Mouse (Mus musculus): ENCODE measurements around the gene Slc9b1. TPM values are rescaled to one million over a fixed set of nuclear protein-coding genes. Genes with fewer than 3 reads are reported as not detected.
A peak's percentile ranks its signal among the peaks of the same experiment; 100 is the strongest.

Gene Slc9b1
- 0.15 and 0.57 TPM in 2 replicates for polyA plus RNA-seq (2014; fragmentation: Nextera tagmentation; extraction: Ambion mirVana)

- H3K27me3 ChIP-seq (ENCODE audit: control insufficient read depth, insufficient read depth, low read length) = no peaks in the 10 kb centered on the region
- H3K4me1 ChIP-seq (ENCODE audit: control insufficient read depth, insufficient read depth, low read length) = no peaks in the 10 kb centered on the region
- no peak within 1 kb of the TSS for H3K9ac ChIP-seq (ENCODE audit: low read length)
- H3K4me2 ChIP-seq (ENCODE audit: low read depth, severe bottlenecking) = no peak within 1 kb of the TSS
- no peak within 1 kb of the TSS for H3K27ac ChIP-seq (replicated peaks; ENCODE audit: low read depth, low read length)
- WGBS = 78% methylated on average over 14 of the region's 14 CpGs
- DNase-seq (ENCODE audit: low spot score) (no peak), ATAC-seq (ENCODE audit: insufficient number of reproducible peaks, low FRiP score, low TSS enrichment, low read depth) (no peak)
- no peak within 1 kb of the TSS for H3K4me3 ChIP-seq (ENCODE audit: low read depth, low read length)
- H3K36me3 ChIP-seq (ENCODE audit: control insufficient read depth, insufficient read depth, low read length) = no peaks in the 10 kb centered on the region
- no peaks in the 10 kb centered on the region for H3K9me3 ChIP-seq (ENCODE audit: control insufficient read depth, low read length)
These were observed at the start of gene Slc9b1 for GRCm38 (mm10) chr3:135347739-135348264. TSS of gene Slc9b1 (plus strand) at chr3:135348029.

- Histone ChIP-seq H3K4me1 (ENCODE audit: control insufficient read depth, insufficient read depth, low read length) (no peaks in the 10 kb centered on the region), H3K4me2 (ENCODE audit: low read depth, severe bottlenecking) (no peak overlapping the region), H3K4me3 (ENCODE audit: low read depth, low read length) (no peak overlapping the region), H3K36me3 (ENCODE audit: control insufficient read depth, insufficient read depth, low read length) (no peaks in the 10 kb centered on the region), H3K9ac (ENCODE audit: low read length) (no peak overlapping the region), H3K27me3 (ENCODE audit: control insufficient read depth, insufficient read depth, low read length) (no peaks in the 10 kb centered on the region), H3K27ac (replicated peaks; ENCODE audit: low read depth, low read length) (no peak overlapping the region), H3K9me3 (ENCODE audit: control insufficient read depth, low read length) (no peaks in the 10 kb centered on the region)
- ATAC-seq (ENCODE audit: insufficient number of reproducible peaks, low FRiP score, low TSS enrichment, low read depth) (no peak), DNase-seq (ENCODE audit: low spot score) (no peak)
- 84% methylated on average over 3 of the region's 3 CpGs for WGBS
These were observed 49.3 kb upstream of the Slc9b1 start for GRCm38 (mm10) chr3:135298560-135298959.

- ATAC-seq (ENCODE audit: insufficient number of reproducible peaks, low FRiP score, low TSS enrichment, low read depth) = no peak
- 75% methylated on average over 6 of the region's 6 CpGs for WGBS
- no peak overlapping the region for H3K27ac ChIP-seq (replicated peaks; ENCODE audit: low read depth, low read length)
These were observed 47.7 kb upstream of the Slc9b1 start for GRCm38 (mm10) chr3:135300081-135300480.

GRCm38 (mm10) chr3:135304060-135304459, 43.8 kb upstream of the Slc9b1 start:
- H3K27ac ChIP-seq (replicated peaks; ENCODE audit: low read depth, low read length) = no peak overlapping the region
- H3K4me3 ChIP-seq (ENCODE audit: low read depth, low read length) = no peak overlapping the region
- H3K4me2 ChIP-seq (ENCODE audit: low read depth, severe bottlenecking) = no peak overlapping the region
- H3K36me3 ChIP-seq (ENCODE audit: control insufficient read depth, insufficient read depth, low read length) = no peaks in the 10 kb centered on the region
- WGBS = 27% methylated on average over 6 of the region's 6 CpGs
- H3K27me3 ChIP-seq (ENCODE audit: control insufficient read depth, insufficient read depth, low read length) = no peaks in the 10 kb centered on the region
- H3K9me3 ChIP-seq (ENCODE audit: control insufficient read depth, low read length) = no peaks in the 10 kb centered on the region
- ATAC-seq (ENCODE audit: insufficient number of reproducible peaks, low FRiP score, low TSS enrichment, low read depth) = no peak
- H3K4me1 ChIP-seq (ENCODE audit: control insufficient read depth, insufficient read depth, low read length) = no peaks in the 10 kb centered on the region; the same call in 1 of the 2 replicates
- DNase-seq (ENCODE audit: low spot score) = no peak
- H3K9ac ChIP-seq (ENCODE audit: low read length) = no peak overlapping the region

More at GRCm38 (mm10) chr3:135300081-135300480, 47.7 kb upstream of the Slc9b1 start:
- Histone ChIP-seq H3K36me3 (ENCODE audit: control insufficient read depth, insufficient read depth, low read length) (no peaks in the 10 kb centered on the region), H3K4me1 (ENCODE audit: control insufficient read depth, insufficient read depth, low read length) (no peaks in the 10 kb centered on the region), H3K4me2 (ENCODE audit: low read depth, severe bottlenecking) (no peak overlapping the region), H3K27me3 (ENCODE audit: control insufficient read depth, insufficient read depth, low read length) (no peaks in the 10 kb centered on the region), H3K9me3 (ENCODE audit: control insufficient read depth, low read length) (no peaks in the 10 kb centered on the region), H3K9ac (ENCODE audit: low read length) (no peak overlapping the region), H3K4me3 (ENCODE audit: low read depth, low read length) (no peak overlapping the region)
- no peak for DNase-seq (ENCODE audit: low spot score)

GRCm38 (mm10) chr3:135304566-135304965, 43.3 kb upstream of the Slc9b1 start:
- no peak overlapping the region for H3K27ac ChIP-seq (replicated peaks; ENCODE audit: low read depth, low read length)
- WGBS = 38% methylated on average over 9 of the region's 9 CpGs
- no peaks in the 10 kb centered on the region for H3K27me3 ChIP-seq (ENCODE audit: control insufficient read depth, insufficient read depth, low read length)
- ATAC-seq (ENCODE audit: insufficient number of reproducible peaks, low FRiP score, low TSS enrichment, low read depth) = no peak
- H3K9me3 ChIP-seq (ENCODE audit: control insufficient read depth, low read length) = no peaks in the 10 kb centered on the region
- H3K36me3 ChIP-seq (ENCODE audit: control insufficient read depth, insufficient read depth, low read length) = no peaks in the 10 kb centered on the region
- DNase-seq (ENCODE audit: low spot score) = no peak
- H3K4me1 ChIP-seq (ENCODE audit: control insufficient read depth, insufficient read depth, low read length) = no peaks in the 10 kb centered on the region; the same call in 1 of the 2 replicates
- no peak overlapping the region for H3K4me3 ChIP-seq (ENCODE audit: low read depth, low read length)
- H3K4me2 ChIP-seq (ENCODE audit: low read depth, severe bottlenecking) = no peak overlapping the region
- no peak overlapping the region for H3K9ac ChIP-seq (ENCODE audit: low read length)

- H3K4me1 ChIP-seq (ENCODE audit: control insufficient read depth, insufficient read depth, low read length) = no peaks in the 10 kb centered on the region; the same call in 1 of the 2 replicates
- H3K9ac ChIP-seq (ENCODE audit: low read length) = peak within 1 kb of the TSS; percentile 34; the same call in 1 of the 2 replicates
- WGBS = 12% methylated on average over 26 of the region's 28 CpGs
- no peak within 1 kb of the TSS for H3K27ac ChIP-seq (replicated peaks; ENCODE audit: low read depth, low read length)
- H3K27me3 ChIP-seq (ENCODE audit: control insufficient read depth, insufficient read depth, low read length) = no peaks in the 10 kb centered on the region
- H3K36me3 ChIP-seq (ENCODE audit: control insufficient read depth, insufficient read depth, low read length) = no peaks in the 10 kb centered on the region
- H3K9me3 ChIP-seq (ENCODE audit: control insufficient read depth, low read length) = no peaks in the 10 kb centered on the region
- peak; percentile 88 for ATAC-seq (ENCODE audit: insufficient number of reproducible peaks, low FRiP score, low TSS enrichment, low read depth)
- H3K4me3 ChIP-seq (ENCODE audit: low read depth, low read length) = peak within 1 kb of the TSS; percentile 23
- peak within 1 kb of the TSS; percentile 46 for H3K4me2 ChIP-seq (ENCODE audit: low read depth, severe bottlenecking)
- peak; percentile 70 for DNase-seq (ENCODE audit: low spot score)
These were observed 40.2 kb upstream of the Slc9b1 start, which contains the start of gene Slc9b2 for GRCm38 (mm10) chr3:135307411-135308259. TSS of gene Slc9b2 (plus strand) at chr3:135307700.

- no peaks in the 10 kb centered on the region for H3K36me3 ChIP-seq (ENCODE audit: control insufficient read depth, insufficient read depth, low read length)
- H3K4me2 ChIP-seq (ENCODE audit: low read depth, severe bottlenecking) = no peak overlapping the region
- ATAC-seq (ENCODE audit: insufficient number of reproducible peaks, low FRiP score, low TSS enrichment, low read depth) (no peak), DNase-seq (ENCODE audit: low spot score) (no peak)
- 36% methylated on average over 2 of the region's 2 CpGs for WGBS
- H3K9me3 ChIP-seq (ENCODE audit: control insufficient read depth, low read length) = no peaks in the 10 kb centered on the region; the same call in 1 of the 2 replicates
- H3K9ac ChIP-seq (ENCODE audit: low read length) = no peak overlapping the region
- no peak overlapping the region for H3K27ac ChIP-seq (replicated peaks; ENCODE audit: low read depth, low read length)
- no peaks in the 10 kb centered on the region for H3K4me1 ChIP-seq (ENCODE audit: control insufficient read depth, insufficient read depth, low read length)
- no peak overlapping the region for H3K4me3 ChIP-seq (ENCODE audit: low read depth, low read length)
- no peaks in the 10 kb centered on the region for H3K27me3 ChIP-seq (ENCODE audit: control insufficient read depth, insufficient read depth, low read length)
These were observed 34.8 kb upstream of the Slc9b1 start for GRCm38 (mm10) chr3:135312916-135313491.

- Histone ChIP-seq H3K4me3 (ENCODE audit: low read depth, low read length) (no peak overlapping the region), H3K9ac (ENCODE audit: low read length) (no peak overlapping the region), H3K4me1 (ENCODE audit: control insufficient read depth, insufficient read depth, low read length) (no peaks in the 10 kb centered on the region), H3K27me3 (ENCODE audit: control insufficient read depth, insufficient read depth, low read length) (no peaks in the 10 kb centered on the region), H3K36me3 (ENCODE audit: control insufficient read depth, insufficient read depth, low read length) (no peaks in the 10 kb centered on the region), H3K9me3 (ENCODE audit: control insufficient read depth, low read length) (no peaks in the 10 kb centered on the region; the same call in 1 of the 2 replicates), H3K27ac (replicated peaks; ENCODE audit: low read depth, low read length) (no peak overlapping the region), H3K4me2 (ENCODE audit: low read depth, severe bottlenecking) (no peak overlapping the region)
- 85% methylated on average over 2 of the region's 2 CpGs for WGBS
- DNase-seq (ENCODE audit: low spot score) (no peak), ATAC-seq (ENCODE audit: insufficient number of reproducible peaks, low FRiP score, low TSS enrichment, low read depth) (no peak)
These were observed 34.1 kb upstream of the Slc9b1 start for GRCm38 (mm10) chr3:135313727-135314126.

Measured in limb, embryonic 11.5 days (tissue).